Mouse (Mus musculus) right cerebral cortex, adult 2 months (tissue): ENCODE measurements around the gene Tmem88.

Experiments
- DNase-seq, 2 experiments: peaks; one replicate each; pipeline ENCODE4 v3.0.0; 2021 to 2022; ENCODE audit warnings: low spot score in 2 of 2

Tmem88 gene

DNA sequence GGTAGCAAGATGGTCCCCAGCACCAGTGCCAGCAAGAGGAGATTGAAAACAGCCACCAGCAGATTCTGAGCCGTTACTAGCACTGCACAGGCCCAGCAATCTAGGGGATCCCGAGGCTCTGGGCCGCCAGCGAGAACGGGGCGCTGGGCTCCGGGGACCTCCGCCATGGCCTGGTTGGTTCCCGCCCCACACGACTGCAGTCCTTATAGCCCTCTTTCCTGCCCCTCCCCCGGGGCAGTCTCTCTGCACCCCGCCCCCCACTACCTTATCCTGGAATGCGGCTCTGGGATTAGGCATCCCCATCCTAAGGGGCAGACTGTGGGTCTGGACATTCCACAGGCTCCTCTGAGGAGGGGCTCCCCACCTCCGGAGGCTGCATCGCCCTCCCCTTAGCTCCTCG is at the start of gene Tmem88:
TSS of gene Tmem88 (minus strand) at position 176 of the 400 bp plus-strand sequence.
- DNase-seq = peak in 1 of 2 experiments; percentile 34

DNA sequence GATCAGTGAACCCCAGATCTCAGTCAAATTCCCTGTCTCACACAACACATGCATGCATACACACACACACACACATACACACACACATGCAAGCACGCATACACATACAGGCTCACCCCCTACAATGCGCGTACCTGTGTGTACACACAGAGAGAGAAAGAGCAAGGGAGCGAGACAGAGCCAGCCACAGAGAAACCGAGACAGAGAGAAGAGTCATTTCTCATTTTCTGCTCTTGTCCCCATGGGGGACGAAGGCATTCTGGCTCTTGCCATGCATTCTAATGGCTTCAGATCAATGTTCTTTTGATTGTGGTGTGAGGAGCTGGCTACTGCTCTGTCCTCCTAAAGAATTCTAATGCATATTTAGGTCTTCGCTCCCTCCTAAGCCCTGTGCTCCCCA is 49.3 kb upstream of the Tmem88 start:
- no peak for DNase-seq

GRCm38 (mm10) chr11:69443328-69443727 is 45.3 kb upstream of the Tmem88 start:
- DNase-seq = no peak

GRCm38 (mm10) chr11:69437291-69437690 is 39.3 kb upstream of the Tmem88 start:
- DNase-seq = no peak

DNA sequence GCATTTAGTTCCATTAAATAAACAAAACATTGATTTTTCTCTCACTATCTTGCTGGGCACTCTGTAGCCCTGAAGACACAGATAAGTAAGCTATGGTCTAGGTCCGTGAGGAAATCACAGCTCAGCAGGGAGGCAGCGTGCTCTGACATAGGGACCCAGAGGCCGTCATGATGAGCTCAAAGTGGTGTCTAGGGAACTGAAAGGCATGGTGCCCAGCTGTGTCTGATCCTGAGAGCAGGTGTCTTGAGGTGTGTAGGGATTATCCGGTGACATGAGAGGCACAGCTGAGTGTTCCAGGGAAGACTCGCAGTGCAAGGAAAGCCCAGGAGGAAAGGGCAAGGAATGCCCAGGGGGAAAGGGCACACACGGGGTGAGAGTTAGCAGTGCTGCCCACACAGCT is 35.2 kb upstream of the Tmem88 start:
- no peak for DNase-seq

GRCm38 (mm10) chr11:69432640-69432982 is 34.6 kb upstream of the Tmem88 start:
- DNase-seq = no peak

DNA sequence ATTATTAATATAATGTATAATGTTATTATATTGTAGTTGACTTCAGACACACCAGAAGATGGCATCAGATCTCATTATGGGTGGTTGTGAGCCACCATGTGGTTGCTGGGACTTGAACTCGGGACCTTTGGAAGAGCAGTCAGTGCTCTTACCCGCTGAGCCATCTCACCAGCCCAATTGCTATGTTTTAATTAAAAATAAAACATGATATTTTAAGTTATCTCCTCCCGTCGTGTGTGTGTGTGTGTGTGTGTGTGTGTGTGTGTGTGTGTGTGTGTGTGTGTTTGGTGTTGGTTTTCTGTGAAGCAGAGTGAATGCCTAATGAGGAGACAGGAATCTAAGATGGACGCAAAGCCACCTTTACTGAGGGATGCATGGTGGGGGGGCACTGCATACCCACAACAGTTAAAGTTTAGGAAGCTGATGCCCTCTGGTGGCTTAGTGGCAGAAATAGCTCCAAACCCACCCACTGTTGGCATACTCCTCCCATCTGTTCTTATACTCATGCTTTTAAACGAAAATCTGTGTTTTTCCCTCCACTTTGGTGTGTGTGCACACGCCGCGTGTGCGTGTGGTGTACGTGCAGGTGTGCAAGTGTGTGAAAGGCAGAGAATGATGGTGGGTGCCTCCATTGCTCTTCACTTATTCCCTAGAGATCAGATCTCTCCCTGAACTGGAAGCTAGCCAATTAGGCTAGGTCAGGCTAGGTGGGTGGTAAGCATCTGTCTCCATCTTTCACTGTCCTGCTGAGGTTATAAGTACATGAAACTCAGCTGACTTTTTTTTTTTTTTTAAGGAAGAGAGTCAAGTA is 34.0 kb upstream of the Tmem88 start:
- peak; percentile 76 to 80 for DNase-seq

DNA sequence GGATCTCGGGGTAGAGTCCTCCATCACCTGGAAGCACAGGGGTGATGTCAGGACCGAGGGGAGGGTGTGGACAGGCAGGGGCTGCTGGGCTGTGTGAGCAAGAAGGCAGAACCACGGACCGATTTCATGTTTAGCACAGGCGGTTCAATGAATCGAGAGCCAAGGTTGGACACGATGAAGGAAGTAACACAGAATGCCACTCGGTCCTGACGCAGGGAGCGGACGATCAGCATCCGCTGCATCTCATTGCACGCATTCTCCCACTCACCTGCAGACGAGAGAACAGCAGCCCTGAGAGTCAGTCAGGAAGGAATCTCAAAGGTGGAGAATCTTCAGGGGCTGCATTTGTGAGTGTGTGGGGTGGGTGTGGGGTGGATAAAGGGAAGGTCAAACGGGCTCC is 32.6 kb upstream of the Tmem88 start:
- no peak for DNase-seq

DNA sequence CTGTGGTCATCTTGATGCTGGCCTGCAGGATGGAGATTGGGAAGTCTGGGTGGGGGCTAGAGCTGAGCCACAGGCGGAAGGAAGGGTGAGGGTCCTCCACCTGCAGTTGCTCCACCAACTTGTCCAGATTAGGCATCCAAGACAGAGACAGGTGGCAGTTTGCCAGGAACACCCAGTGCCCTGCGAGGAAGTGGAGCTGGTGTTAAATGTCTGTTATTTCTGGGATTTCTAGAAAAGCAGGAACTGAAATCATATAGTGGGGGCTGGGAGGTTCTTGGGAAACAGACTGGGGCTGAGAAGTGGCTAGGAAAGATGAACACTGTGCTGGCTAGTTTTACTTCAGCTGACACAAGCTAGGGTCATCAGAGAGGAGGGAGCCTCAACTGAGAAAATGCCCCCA is 31.3 kb upstream of the Tmem88 start:
- DNase-seq = no peak

- no peak for DNase-seq
Observed at GRCm38 (mm10) chr11:69428751-69429150, 30.7 kb upstream of the Tmem88 start.

DNA sequence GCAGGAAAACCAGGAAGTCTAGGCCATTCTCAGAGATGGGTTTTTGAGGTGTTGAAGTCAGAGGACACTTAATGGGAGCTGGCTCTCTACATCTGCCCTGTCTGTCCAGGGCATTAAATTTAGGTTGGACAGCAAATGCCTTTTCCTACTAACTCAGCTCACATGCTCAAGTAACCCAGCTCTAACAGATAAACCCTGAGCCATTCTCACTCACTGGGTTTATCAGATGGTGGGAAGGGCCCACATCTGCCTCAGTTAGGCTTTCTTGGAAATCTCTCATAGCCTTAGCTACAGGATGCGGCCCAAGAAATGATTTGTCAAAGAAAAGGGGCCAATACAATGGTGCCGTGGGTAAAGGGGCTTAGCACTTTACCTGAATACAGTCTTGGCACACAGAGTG is 28.2 kb upstream of the Tmem88 start:
- no peak for DNase-seq

GRCm38 (mm10) chr11:69423885-69424284 is 25.9 kb upstream of the Tmem88 start:
- no peak for DNase-seq

- no peak for DNase-seq
Observed at GRCm38 (mm10) chr11:69422842-69423241, 24.8 kb upstream of the Tmem88 start.

DNA sequence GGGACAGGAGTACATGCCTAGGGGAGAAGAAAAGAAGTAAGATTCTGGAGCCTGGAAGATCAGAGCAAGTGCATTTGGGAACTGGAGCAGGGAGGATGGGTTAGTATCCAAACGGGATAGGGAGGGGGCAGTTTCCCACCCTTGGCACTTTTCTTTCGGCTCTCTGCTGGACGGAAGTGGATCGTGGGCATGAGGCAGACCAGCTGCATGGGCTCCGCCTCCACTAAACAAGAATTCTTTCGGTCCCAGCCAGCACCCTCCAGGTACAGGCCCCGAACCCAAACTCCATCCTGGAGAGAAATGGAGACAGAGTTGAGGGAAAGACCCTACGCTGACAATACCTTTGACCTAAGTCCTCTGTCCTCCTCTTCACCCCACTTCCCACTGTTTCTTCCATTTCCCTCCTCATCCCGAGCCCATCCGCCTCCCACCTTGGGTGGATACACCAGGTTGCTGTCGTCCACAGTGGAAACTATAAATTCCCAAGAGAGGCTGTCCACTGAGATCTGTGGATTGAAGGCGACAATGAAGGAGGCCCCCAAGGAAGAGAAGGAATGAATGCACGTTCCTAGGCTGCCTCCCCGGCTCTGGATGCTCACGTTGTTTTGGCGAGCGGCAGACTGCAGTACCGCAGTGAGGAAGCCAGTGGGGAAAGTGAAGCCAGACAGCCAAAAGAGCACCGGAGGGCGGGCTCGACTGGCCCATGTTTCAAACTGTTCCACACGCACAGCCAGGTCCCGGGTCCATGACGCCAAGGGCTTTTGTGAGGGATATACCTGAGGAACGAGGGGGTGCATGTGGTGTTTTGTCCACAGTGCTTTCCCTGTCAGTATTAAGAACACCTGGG is 23.3 kb upstream of the Tmem88 start:
- no peak for DNase-seq

DNA sequence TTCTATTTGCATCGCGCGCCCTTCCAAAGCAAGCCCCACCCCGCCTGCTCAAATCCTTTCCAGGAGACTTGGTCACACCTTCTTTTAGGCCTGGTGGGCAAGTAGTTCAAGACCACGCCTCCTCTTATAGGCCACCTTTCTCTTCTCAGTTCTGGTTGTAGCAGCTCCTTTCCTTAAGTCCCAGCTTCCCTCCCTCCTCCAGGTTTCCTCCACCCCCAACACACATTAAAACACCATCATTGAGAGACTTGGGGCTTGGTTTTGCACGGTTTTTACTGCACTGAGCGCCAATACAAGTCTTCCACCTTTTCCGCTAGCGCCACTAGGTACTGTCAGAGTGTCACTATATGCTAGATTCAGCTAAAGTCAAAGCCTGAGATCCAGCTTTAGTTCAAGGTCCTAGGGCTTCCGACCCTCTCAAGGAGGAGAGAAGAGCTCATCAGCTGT is 22.5 kb upstream of the Tmem88 start:
- no peak for DNase-seq

DNA sequence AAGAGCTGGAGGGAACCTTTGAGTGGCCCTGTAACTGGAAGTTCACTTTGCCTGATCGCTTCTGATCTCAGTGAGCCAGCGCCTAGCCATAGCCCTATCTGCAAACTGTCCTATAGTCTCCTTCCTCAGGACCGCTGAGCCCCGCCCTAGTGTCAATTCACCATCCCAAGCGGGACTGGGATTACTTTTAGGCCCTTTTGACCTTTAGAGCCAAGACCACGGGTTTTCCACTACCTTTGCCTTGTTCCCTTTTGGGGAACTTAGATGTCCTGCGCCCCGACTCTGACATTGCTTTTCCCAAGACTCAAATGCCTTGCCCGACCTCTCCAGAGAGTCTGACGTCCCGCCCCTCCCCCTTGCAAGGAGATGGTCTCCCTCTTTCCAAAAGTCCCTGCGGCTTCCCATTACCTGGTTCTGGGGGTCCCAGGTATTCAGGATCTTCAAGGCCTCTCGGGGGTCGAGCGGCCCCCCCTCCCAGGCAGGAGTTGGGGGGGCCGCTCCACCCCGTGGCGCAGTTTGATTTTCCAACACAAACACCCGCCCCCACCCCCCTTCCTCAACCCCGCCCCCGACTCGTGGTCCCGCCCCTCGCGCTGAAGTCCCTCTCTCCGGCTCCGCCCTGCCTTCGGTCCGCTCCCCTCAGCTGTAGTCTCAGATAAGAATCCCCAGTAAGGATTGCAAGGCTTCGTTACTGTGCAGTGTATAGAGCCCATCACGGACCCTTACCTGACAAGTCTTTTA is 21.9 kb upstream of the Tmem88 start:
- DNase-seq = no peak

DNA sequence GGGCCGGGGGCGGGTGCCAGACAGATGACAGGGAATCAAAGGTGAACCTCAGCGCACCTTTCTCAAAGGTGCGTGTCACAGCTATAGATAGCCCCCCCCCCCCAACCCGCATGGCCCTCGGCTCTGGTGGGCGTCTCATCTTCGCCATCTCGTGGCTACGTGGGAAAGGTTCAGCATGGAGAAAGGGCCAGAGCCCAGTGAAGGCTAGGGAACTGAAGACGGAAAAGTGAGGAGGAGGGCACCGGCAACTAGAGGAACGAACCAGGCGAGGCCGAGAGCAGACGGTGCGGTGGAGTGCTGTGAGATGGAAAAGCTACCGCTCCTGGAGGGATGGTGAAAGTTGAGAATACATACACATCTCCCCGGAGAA is 21.4 kb upstream of the Tmem88 start:
- DNase-seq = no peak

DNA sequence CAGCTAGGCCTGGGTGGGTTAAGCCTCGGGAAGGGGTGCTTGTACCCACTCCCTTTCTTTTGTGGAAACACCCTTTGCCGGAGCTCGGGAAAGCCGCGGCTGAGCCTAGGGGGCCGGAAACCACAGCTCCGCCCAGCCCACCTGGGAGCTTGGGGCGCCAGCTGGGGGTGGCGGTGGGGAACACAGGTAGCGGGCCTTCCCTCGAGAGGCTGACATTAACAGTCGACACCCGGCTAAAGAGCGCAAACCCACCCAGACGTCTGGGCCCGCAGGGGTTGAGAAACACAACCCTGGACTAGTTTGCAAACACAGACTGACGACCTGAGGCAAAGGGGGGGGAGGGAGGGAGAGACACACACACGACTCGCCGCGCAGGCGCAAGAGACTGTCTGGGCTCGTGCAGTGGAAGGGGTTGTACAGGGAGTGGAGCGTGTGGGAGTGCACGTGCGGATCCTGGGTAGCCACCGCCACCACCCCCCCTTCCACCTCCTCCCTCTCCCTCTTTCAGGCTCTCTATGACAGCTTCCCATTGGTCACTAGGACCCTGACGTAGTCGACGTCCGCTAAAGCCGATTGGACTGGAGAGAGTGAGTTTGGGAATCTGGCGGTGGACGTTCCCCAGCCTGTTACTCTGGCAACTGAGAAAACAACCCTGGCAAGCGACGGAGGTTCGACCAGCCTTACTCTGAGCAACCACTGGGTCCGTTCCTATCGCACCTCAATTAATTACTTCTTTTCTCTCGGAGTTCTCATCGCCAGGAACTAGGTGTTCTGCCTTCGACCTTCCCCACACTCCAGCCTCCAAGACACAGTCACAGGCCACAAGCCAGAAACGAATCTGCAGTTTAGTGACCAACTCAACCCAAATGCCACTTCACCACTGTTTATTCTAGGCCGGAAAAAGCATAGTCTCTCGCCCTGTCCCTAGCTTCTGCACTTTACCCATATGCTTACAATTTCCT is 20.7 kb upstream of the Tmem88 start:
- peak; percentile 90 to 94 for DNase-seq

DNA sequence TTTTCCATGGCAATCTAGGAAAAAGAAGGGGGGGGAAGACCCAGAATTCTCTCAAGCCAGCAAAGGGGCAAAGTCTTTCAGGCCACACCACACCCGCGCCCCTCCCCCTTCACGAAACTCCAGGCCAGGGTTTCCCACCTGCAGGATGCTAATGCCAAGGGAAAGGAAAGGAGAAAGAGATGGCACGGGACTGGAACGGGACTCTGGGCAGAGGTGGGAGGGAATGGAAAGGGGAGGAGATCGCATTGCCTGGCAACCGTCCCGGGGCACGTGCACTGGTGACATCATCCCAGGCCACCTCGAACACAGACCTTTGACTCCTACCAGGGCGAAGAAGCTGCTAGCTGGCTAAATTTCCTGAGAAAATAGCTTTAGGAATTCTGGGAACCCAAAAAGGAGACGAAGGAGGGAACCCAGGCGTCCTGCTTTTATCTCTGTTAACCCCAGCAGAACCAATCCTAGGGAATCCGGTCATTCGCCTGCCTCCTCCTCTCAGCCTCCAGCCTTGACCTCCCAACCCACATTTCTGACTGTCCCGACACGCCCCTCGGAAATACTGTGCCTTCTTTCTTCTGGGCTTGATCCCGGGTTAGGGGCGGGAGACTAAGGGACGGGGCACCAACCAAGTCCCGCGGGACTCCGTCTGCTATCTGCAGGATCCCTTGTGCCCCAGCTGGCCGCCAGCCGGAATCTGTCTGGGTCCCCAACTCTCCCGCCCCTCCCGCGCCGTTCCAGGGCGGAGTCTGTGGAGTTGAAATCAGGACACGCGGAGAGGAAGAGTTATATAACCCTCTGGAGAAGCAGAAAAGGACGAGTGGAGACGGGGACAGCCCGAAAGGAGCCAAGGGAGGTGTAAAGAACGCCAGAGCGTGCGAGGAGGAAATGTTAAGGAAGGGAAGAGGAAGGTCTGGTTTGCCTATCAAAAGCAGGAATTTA is 19.7 kb upstream of the Tmem88 start:
- peak; percentile 85 to 86 for DNase-seq

- DNase-seq = no peak
Observed at GRCm38 (mm10) chr11:69416921-69417448, 19.0 kb upstream of the Tmem88 start.
